Mouse (Mus musculus) layer of hippocampus, adult 11-12 months (tissue): Measurements from ENCODE around the gene Gm7929.
"Not testable (repeated sequence)": the region's sequence is repeated elsewhere in the genome, so short reads cannot be mapped to it uniquely, and the experiment has no call there.

Experiments used
- DNase-seq: peaks from one replicate; pipeline ENCODE4 v3.0.0; 2022; ENCODE audit warnings: low spot score

The Gm7929 gene

DNA sequence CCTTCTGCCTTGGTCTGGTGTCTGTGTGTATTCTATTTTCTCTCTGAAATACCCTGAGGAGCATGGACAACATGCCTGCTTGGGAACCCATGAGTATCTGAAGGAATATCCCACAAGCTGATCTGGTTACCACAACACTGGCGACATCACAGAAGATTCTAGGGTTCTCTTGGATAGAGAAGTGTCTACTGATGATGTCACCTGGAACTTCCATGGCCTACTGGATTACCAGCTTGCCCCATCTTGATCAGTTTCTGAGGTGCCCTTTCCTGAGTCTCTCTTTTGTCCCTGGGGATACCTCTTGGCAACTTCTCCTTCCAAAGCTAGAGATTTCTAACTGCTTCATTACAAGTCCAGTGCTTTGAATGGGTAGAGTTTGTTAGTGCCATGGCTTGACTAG, at the start of gene Gm7929:
TSS of gene Gm7929 (minus strand) at position 101 of the 400 bp plus-strand sequence.
- not testable (repeated sequence) for DNase-seq

DNA sequence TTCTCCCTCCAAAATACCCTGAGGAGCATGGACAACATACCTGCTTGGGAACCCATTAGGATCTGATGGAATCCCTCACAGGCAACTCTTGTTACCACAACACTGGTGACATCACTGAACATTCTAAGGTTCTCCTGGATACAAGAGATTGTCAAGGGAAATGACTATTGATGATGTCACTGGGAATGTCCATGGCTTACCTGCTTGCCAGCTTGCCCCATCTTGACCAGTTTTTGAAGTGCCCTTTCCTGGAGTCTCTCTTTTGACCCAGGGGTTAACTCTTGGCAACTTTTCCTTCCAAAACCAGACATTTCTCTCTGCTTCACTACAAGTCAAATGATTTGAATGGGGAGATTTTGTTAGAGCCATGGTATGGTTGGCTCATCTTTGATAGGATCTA, 21.9 kb upstream of the Gm7929 start, which contains the start of gene Gm47189:
TSS of gene Gm47189 (minus strand) at position 101 of the 400 bp plus-strand sequence.
- not testable (repeated sequence) for DNase-seq

DNA sequence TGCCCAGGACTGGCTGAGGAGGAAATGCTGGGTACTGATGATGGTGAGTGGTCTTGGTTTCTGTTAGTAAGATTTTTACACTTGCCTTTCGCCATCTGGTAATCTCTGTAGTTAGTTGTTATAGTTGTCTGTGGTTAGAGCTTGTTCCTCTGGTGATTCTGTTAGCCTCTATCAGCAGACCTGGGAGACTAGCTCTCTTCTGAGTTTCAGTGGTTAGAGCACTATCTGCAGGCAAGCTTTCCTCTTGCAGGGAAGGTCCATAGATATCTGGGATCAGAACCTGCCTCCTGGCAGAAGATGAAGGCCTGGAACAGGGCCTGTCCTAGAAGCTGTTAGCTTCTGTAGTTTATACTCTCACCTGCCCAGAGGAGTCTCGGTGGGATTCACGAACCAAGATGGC, 5.5 kb upstream of the Gm7929 start:
- peak; percentile 5 for DNase-seq

DNA sequence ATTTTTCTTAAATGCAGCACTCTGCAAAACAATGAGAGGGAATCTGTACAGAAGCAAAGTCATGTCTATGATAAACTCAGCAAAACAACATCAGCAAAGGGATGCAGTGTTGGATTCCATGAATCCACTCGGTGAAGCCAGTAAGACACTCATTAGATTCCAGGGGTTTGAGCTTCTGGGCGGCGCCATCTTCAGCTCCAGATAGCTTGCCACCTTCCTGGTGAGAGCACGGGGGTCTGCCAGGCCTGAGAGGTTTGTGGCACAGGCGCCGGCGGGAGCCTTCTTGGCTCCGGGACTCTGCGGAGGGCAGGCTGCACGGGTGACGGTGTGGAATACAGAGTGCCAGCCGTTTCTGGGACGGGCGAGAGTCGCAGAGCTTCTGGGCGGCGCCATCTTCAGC, 27.0 kb downstream of the Gm7929 start:
- not testable (repeated sequence) for DNase-seq

DNA sequence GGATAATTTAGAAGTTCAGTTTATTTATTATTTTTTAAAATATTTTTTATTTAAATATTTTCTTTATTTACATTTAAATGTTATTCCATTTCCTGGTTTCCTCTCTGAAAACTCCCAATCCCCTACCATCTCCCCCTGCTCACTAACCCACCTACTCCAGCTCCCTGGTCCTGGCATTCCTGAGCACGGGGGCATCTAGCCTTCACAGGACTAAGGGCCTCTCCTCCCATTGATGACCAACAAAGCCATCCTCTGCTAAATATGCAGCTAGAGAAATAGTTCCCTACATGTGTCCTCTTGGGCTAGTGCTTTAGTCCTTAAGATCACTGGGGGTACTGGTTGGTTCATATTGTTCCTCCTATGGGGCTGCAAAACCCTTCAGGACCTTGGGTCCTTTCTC, 33.2 kb downstream of the Gm7929 start:
- not testable (repeated sequence) for DNase-seq

DNA sequence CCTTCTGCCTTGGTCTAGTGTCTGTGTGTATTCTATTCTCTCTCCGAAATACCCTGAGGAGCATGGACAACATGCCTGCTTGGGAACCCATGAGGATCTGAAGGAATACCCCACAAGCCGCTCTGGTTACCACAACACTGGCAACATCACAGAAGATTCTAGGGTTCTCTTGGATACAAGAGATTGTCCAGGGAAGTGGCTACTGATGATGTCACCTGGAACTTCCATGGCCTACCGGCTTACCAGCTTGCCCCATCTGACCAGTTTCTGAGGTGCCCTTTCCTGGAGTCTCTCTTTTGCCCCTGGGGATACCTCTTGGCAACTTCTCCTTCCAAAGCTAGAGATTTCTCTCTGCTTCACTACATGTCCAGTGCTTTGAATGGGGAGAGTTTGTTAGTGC, 48.6 kb downstream of the Gm7929 start, which contains the start of gene Gm8068:
TSS of gene Gm8068 (minus strand) at position 101 of the 400 bp plus-strand sequence.
- DNase-seq: not testable (repeated sequence)
